Mouse (Mus musculus) adrenal gland, adult 2 months (tissue): ENCODE measurements around the gene D230025D16Rik. TPM values are rescaled to one million over a fixed set of nuclear protein-coding genes. Genes with fewer than 3 reads are reported as not detected.
"Not testable (repeated sequence)": the region's sequence is repeated elsewhere in the genome, so short reads cannot be mapped to it uniquely, and the experiment has no call there.

ENCODE experiments used
- DNase-seq: peaks from one replicate; pipeline ENCODE4 v3.0.0; 2021
- long read RNA-seq: library from polyadenylated mRNA; stranded (forward); transcript quantifications from one replicate; pipeline ENCODE4 v2.0.0, GENCODE M21; 2021
- polyA plus RNA-seq: library from polyadenylated mRNA; depleted of rRNA; stranded (reverse); fragments of >200 nt; gene quantifications from 2 replicates; pipeline ENCODE4 v1.2.3, GENCODE M21; 2012; rRNA removed
- total RNA-seq, 2 experiments: library from RNA; stranded (reverse); gene quantifications; 2 replicates each; pipeline ENCODE4 v1.2.3; 2021

D230025D16Rik gene
- total RNA-seq: 10 to 100 TPM; 20.9 to 30.6 TPM
- 19.3 and 21.5 TPM in 2 replicates for polyA plus RNA-seq
- long read RNA-seq, transcript D230025D16Rik-201 (16 exons, 2,916 nt): major isoform, 19 of 25 reads
- long read RNA-seq, partial matches to known transcripts: 2 of 25 reads
- long read RNA-seq, other reads (novel, unspliced or antisense): 3 of 25 reads

DNA sequence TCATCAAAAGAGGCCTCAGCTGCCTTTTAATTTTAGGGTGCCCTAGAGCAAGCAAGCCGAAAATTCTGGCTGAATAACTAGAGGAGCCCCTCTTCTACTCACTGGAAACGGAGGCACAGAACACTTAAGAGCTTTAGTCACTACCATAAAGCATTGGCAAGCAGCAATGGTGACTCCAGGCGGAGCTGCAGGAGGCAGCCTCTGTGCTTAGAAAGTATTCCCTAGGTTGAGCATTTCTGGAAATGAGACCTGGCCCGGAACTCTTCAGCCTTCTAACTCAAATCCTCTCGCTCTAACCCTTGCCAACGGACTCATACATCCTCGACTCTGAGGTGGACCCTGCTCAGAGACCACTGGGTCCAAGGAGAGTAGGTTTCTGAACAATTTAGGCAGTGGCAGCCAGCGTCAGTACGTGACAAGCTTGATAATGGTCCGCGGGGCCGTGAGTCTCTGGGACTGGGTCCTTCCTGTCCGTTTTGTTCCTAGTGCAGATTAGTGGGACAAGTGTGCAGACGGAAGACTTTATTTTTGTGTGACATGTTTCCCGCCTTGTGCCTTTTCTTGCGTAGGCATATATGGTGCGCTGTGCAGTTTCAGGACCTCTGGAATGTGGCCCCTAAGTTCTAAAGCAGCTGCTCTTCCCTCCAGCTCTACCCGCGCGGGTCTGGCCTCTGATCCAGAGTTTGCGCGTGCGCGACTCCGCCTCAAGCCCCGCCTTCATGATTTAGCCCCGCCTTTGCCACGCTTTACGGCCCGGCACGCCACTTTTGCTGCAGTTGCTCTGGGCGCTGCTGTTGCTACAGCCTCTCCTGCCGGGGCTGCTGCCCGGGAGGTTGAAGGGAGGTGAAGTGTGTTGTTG is at the start of gene D230025D16Rik:
D230025D16Rik (plus strand) TSS at position 733 of the 859 bp plus-strand sequence.
- DNase-seq: peak; percentile 97

DNA sequence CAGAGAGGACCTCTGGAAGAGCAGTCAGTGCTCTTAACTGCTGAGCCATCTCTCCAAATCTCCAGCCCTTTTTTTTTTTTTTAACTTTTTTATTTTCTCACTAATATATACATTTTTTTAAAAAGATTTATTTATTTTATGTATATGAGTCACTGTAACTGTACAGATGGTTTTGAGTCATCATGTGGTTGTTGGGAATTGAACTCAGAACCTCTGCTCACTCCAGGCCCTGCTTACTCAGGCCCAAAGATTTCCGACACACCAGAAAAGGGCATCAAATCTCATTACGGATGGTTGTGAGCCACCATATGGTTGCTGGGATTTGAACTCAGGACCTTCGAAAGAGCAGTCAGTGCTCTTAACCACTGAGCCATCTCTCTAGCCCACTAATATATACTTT is 49.7 kb upstream of the D230025D16Rik start:
- not testable (repeated sequence) for DNase-seq

DNA sequence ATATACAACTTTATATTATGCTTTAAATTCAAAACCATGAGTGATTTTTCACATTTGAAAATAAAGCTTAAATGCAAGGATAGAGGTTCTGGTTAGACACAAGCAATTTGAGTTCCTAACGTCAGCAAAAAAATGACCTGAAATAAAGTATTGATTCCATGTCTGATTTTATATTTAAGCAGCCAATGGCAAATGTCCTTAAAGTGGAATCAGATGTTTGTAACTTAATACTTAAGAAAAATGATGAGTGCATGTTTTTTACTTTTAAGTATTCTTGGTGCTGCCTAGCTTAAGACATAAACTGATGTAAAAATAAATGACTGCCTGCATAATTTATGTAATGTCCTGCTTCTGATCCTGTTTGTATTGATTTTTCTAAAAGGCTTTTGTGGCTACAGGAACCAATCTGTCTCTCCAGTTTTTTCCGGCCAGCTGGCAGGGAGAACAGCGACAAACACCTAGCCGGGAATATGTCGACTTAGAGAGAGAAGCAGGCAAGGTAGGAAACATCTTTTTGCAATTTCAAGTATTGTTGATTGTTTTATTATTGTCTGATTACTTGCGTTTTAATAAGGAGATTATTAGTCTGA is 46.6 kb upstream of the D230025D16Rik start:
- DNase-seq: no peak

DNA sequence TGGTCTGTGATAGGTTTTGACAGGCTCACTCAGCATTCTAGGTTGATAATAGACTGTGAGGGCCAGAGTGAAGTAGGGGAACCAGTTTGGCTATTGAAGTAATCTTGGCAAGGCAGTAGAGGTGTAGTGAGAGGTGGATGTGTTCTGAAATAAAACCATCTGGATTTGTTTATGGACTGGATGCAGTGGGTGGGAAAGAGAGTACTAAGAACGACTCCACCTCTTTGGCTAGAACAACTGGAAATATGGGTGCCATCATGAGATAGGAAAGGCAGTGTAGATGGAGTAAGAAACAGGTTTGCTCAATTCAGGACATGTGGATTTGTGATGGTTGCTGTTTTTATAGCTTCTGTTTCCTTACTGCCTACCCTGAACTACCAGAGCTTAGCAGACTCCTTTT is 42.7 kb upstream of the D230025D16Rik start:
- DNase-seq: no peak

DNA sequence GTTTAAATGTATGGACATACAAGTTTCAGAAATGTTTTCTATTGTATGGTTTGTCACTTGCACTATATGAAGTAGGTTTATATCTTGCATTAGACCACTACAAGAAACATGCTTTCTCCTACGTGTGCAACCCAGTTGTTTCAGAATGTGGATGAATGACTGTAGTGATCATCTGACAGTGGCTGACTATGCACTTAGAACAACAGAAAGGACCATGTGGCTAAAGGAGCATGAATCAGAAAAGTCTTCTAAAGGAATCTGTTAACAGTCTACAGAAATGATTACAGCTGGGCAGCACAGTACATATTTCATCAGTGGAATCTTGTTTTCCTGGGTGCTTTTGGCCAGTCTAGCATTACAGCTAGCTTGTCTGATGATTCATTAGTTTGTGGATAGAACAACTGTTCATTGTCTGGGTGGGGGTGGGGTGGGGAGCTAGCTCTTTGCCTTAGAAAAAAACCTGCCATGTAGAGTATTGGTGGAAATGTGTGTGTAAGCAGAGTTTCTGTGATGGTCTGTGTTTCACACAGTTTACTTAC is 38.4 kb upstream of the D230025D16Rik start:
- no peak for DNase-seq

DNA sequence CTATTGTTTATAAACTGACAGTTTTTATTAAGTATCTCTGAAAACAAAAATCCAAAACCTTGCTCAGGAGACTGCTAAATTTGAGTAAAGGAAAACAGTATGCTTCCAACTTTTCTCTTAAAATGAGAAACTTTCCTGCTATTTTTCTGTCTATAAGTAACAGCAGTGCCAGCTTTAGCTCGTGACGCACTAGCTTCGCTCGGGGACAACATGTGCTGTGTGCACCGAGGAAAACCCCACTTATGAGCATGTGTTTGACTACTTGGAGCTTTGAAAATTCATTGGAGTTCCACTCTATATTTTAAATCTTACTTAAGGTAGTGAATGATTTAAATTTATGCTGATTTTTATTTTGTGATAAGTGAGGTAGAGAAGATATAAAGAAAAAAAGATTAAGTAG is 32.8 kb upstream of the D230025D16Rik start:
- DNase-seq: no peak

DNA sequence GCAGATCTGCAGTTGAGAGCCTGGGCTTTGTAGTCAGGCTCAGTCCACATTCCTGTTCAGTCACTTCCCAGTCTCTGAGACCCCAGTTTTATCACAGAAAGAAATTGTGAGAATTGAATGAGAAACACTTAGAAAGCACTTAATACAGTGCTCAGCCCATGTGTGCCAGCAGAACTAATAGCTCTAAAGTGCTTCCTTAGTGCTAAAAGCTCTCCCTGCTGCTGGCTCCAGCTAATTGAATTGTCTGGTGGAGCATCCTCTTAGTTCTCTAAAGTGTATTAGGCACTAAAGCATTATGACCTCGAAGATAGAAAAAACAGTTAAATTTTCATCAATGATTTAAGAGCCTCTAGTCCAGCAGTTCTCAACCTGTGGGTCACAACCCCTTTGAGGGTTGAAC is 19.2 kb upstream of the D230025D16Rik start:
- DNase-seq: no peak

DNA sequence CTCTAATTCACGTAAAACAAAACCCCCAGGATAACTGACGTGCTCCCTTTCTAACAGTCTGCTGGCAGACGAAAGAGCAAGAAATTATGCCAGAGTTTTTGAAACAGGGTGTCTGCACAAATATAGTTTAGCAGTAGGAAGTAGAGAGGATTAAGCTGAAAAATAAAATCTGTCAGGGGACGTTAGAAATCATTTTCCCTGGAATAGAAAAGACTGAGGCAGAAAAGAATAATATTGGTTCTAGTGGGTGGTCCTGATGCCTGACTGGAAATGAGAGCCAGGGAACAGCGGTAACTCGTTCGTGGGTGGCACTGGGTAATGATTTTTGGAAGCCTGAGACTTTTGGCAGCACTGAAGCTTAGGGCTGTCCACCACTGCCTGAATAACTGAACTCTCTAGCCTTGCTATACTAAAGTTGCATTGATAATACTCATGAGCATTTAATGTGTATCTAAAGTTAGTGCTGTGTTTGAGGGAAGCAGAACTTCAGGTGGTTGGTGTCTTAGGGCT is 18.1 kb upstream of the D230025D16Rik start:
- no peak for DNase-seq

DNA sequence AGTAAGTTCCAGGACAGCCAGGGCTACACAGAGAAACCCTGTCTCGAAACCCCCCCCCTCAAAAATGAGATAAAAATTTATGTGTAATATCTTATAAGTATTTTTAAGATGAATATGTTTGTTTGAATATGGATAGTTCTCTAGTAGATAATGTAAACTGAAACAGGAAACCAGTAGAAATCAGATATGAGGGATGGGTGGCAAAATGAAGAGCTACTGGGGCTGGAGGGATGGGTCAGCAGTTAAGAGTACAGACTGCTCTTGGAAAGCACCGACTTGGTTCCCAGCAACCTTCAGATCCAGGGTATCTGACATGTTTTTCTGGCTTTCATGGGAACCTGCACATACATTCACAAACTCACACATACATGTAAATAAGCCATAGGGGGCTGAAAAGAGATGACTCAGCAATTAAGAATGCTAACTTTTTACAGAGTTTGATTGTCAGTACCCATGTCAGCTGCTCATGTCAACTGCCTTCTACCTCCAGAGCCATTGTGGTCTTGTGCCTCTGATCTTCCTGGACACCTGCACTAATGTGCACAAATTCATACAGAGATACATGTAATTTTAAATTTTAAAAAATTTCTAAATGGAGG is 17.2 kb upstream of the D230025D16Rik start:
- DNase-seq: no peak

DNA sequence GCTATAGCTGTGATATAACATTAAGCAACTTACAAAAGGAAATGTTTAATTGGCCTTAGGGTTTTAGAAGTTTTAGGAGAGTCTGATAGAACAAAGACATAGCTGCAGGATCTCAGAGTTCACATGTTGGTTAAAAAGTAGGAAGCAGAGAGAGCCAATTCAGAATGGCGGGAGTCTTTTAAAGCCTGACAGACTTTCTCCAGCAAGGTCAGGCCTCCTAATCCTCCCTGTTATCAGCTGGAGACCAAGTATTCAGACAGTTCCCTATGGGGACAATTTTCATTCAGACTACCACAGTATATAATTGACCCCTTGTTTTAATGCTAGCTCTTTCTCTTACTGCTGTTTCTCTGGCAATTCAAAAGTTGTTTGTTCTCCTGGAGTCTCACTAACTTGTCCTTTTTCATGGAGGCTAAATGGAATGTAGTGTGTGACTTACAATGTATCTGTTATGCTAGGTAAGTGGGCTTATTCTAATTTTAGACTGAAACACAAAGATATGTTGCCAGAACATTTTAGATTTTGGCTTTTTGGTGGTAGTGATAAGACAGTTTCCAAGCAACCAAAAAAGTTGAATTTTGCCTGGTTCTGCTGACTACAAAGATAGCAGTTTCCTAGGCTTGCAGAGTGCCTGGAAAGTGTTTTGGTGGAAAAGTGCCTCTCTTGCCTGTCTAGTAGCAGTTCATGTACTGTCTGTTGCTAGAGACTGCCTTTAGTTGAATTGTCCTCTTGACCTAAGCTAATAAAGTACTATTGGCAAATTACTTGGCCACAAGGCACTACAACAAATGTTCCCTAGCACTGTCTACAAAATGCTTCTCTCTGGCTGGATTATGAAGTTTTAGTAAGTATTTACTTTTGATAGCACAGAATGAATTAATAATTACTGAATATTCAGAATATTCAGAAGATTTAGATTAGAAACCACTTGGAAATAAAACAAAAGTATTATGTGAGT is 15.5 kb upstream of the D230025D16Rik start:
- DNase-seq: no peak

DNA sequence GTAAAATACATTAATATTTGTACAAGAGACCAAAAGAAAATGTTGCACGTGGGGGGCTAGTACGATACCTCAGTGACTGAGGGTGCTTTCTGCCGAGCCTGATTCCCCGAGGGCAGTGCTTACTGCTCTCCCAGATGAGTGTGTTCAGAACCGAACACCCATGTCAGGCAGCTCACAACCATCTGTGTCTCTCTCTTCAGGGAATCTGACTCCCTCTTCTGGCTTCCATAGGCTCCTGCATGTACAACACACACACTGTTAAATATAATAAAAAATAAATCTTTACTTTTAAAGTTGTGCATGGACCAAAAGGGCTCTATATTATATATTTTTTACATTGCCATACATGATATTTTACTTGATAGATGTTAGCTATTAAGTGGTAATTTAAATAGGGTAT is 10.8 kb upstream of the D230025D16Rik start:
- DNase-seq: no peak

DNA sequence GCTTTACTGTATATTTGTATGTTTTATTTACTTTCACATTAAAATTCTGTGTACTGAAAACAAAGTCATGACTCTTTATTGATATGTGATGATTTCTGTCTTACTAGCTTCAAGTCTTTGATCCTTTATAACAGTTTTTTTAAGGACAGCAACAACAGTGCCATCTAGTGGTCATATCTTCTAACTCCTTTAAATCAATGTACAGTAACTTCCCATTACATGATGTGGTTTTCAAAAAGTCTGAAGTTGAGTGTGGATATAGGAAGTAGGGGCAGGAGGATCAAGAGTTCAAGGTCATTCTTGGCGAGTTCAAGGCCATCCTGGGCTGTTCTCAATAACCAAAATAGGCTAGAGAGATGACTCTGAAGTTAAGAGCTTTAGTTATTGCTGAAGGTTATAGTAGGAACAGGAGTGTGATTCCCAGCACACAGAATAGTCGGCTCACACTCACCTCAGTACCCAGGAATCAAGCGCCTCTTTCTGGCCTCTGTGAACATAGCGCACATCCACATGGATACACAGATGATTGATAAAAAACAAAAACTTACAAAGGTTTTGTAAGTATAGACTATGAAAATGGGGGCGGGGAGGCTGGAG is 6.9 kb upstream of the D230025D16Rik start:
- no peak for DNase-seq

DNA sequence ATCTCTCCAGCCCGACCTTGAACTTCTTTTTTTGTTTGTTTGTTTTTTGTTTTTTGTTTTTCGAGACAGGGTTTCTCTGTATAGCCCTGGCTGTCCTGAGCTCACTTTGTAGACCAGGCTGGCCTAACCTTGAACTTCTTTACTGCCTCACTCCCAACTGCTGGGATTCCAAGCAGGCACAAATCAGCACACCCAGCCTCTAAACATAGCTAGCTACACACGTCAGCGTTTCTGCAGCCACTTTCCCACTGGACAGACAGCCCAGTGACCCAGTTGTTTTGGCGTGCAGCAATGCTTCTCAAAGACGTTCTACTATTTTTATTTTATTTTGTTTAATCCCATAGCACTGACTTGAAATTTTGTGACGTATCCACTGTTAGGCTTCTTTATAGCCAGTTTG is 1.1 kb upstream of the D230025D16Rik start:
- peak; percentile 19 for DNase-seq

DNA sequence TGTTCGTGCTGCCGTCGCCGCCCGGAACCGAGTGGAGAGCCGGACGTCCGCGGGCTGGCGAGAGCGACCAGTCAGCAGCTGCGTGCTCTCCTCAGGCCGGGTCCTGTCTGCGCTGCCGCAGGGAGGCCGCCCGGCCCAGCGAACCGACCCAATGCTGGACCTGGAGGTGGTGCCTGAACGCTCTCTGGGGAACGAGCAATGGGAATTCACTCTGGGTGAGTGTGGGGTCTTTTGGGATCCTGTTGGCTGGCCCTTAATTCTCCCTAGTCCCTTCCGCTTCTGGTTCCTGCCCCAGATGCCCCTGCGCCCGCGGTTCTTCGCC is 288 bp downstream of the D230025D16Rik start:
- no peak for DNase-seq

DNA sequence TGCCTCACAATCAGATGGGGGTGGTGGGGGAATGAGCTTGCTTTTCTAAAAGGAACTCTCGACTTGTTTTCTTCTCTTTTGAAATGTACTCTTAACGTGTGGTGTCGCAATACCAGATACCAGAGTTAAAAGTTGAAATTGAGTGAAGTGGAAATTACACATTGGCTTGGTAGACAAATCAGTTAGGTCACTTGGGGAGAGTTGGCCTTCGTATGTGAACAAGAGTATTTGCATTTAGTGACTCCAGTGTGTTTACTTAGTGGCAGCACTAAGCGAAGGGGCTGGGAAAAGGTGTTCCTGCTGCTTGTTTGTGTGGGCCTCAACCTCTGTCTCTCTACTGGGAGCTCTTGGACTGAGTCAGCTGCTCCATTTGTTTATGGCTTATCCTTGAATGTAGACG is 972 bp downstream of the D230025D16Rik start:
- DNase-seq: peak; percentile 13

DNA sequence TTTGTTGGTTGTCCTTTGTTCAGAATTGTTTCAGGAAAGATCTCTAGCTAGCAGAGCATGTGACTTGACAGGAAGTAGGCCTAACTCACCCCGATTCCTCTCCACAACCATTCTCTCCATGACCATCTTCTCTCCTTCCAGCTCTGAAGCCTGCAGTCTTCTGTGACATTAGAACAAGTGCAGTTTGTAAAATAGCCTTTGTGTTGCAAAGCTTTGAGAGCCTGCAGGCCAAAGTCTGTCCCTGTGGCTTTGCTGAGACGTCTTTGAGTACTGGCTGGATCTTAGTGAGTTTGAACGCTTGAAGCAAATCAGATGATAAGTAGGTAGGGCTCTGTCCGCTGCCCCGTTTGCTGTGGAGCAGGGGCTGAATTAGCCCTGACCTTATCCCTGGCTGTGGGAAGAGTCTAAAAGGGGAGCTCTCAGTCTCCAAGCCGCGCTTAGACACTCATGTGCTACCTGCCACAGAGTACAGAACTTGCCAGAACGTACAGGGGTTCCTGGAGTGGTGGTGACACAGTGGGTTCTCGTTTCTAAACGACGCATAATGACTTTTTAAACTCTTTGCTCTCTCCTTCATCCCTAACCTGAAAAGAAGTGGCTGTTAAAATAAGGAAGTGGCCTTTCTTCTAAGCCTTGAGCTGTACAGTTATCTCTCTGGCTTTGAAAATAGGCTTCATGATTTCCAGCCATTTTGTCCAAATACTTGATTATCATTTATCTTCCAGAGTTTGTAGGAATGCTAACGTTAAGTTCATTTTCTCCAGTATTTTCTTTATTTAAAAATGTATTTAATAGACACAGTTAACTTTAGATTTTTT is 6.8 kb downstream of the D230025D16Rik start:
- no peak for DNase-seq

DNA sequence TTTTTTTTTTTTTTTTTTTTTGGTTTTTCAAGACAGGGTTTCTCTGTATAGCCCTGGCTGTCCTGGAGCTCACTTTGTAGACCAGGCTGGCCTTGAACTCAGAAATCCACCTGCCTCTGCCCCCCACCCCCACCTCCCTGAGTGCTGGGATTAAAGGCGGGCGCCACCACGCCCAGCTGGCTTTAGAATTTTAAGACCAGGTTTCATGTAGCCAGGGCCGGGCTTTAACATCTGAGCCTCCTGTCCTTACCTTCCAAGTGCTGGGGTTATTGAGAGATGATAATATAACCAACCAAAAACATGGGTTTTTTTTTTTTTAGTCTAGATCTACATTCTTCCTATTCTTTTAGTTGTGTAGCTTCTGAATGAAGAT is 7.4 kb downstream of the D230025D16Rik start:
- not testable (repeated sequence) for DNase-seq

DNA sequence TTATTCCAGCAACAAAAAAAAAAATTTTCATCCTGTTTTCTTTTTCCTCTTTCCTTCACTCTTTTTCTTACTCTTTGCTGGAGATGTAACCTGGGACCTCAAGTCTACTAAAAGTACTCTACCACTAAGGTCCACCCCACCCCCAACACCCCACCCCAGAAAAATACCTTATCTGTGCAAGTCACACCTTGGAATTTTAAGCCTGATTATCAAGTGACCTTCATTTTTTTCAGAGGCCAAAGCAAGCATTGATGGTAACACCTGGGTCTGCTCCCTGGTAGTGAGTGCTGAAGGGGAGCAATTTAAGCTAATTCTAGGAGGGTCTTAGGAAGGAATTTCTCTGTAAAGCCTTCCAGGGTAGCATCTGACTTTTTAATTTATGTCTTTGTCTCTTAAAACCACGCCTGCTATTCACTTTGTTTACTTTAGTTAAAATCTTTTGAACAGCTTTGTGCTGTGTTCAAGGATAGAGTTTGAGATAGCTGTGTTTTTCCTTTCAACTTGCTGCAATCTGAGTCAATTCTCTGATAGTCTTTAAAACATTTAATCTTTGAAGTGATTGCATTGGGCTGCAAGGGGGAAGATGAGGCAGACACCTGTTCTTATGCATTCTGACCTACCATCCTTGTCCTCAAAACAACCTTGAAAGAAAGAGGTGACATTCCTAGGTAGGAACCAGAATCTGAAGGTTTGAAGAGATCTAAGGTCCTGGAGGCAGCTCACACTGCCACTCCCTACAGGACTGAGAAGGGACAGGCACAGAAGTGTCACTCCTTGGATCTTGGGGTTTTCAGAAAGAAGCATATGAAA is 8.4 kb downstream of the D230025D16Rik start:
- DNase-seq: no peak

DNA sequence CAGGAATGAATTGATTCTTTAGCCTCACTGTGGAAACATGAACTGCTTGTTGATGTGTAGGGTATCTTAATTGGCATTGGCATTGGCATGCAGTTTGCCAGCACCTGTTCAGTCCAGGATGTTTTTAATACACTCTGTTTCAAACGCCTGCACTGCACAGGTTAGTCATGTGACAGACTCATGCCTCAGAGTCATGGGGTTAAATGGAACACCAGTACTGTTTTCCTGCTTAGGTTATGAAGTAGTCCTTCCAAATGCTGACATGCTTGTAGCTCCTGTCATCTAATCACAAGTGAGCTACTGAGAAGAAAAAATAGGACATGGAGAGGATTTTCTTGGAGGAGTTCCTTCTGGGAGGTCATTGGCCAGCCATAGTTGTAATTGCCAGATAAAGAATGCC is 10.3 kb downstream of the D230025D16Rik start:
- no peak for DNase-seq
